Mouse (Mus musculus) layer of hippocampus, adult 11-12 months (tissue): Measurements from ENCODE around the gene Olfr1112.
"Not testable (repeated sequence)": the region's sequence is repeated elsewhere in the genome, so short reads cannot be mapped to it uniquely, and the experiment has no call there.

ENCODE experiments used
- DNase-seq: peaks from one replicate; pipeline ENCODE4 v3.0.0; 2022; ENCODE audit warnings: low spot score

The Olfr1112 gene

DNA sequence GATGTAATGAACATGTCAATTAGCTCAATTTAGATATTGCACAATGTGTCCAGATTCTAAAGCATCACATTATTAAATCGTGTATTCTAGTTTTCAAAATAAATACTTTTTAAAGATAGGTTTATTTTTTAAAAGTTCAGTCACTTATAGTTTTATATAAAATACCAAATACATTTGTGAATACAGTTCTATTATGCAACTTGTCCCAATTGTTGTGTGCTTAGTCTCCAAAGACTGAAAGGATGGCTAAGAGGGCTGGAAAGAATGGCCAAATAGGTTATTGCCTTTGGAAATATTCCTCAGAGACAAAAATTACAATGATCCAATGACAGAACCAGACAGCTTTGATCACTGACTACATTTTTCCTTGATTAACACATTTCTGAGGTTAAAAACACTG is at the start of gene Olfr1112:
Gene Olfr1112, plus strand, starts transcription at position 301 of the 400 bp plus-strand sequence.
- DNase-seq = no peak

GRCm38 (mm10) chr2:87140200-87140599 is 47.4 kb upstream of the Olfr1112 start, which contains the start of gene Olfr1110:
Gene Olfr1110 (minus strand): TSS chr2:87140300.
- no peak for DNase-seq

GRCm38 (mm10) chr2:87152524-87152923 is 35.1 kb upstream of the Olfr1112 start, which contains the start of gene Olfr1111:
Gene Olfr1111 (minus strand): TSS chr2:87152624.
- no peak for DNase-seq

DNA sequence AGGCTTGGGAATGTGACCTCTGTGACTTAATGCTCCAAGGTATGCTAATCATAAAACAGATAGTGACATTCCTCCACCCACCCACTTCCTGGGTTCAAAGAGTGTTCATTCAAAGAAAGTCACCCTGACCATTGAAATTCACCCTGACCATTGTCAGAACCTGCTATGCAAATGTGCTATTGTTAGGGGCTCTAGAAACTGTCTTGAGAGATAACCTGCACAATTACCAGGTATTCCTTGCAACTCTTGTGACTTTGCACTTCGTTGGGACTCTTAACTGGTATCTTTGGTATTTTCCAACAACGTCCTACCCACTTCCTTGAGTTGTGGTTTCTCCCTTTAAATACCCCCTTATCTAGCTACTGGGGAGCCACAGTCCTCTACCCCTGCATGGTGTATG is 19.9 kb upstream of the Olfr1112 start:
- DNase-seq = not testable (repeated sequence)

GRCm38 (mm10) chr2:87208670-87209069 is 21.1 kb downstream of the Olfr1112 start, which contains the start of gene Olfr1113:
Gene Olfr1113 (plus strand): TSS chr2:87208970.
- DNase-seq = no peak
